Mouse (Mus musculus) G1E (cell line): ENCODE results near the gene Zc3h14.

ENCODE experiments used
- CTCF ChIP-seq: IDR thresholded peaks from 2 replicates; pipeline ENCODE4 v1.5.1; 2012; ENCODE audit warnings: low read depth, low read length, inconsistent platforms, mixed read lengths
- POLR2AphosphoS5 ChIP-seq: IDR thresholded peaks from 2 replicates; pipeline ENCODE4 v1.6.1; 2012; ENCODE audit warnings: low read depth, low read length, inconsistent platforms; ENCODE audit not compliant: insufficient replicate concordance

DNA sequence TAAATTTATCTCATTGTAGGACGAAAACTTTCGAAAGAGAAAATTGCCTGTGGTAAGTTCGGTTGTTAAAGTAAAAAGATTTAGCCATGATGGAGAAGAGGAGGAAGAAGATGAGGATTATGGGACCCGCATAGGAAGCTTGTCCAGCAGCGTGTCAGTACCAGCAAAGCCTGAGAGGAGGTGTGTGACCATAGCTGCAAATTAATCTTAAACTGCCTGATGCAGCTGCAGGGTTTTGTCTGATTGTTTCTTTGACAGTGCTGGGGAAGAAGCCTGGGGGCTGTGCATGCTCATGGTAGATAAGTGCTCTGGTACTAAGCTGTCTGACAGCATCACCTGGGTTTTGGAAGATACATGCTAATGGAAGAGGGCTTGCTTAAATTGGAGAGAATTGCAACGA lies 12.9 kb downstream of the Zc3h14 start:
- TF ChIP-seq CTCF = no peak
- no peak for TF ChIP-seq POLR2AphosphoS5
